Mouse (Mus musculus) erythroblast, adult 5-6 weeks (primary cell): Measurements from ENCODE around the gene Rcc2. TPM values are rescaled to one million over a fixed set of nuclear protein-coding genes. Genes with fewer than 3 reads are reported as not detected.

Experiments used
- ATAC-seq: replicated peaks from 2 replicates; pipeline ENCODE4 v1.8.0; 2016; ENCODE audit warnings: moderate number of reproducible peaks, mild to moderate bottlenecking, moderate TSS enrichment, inconsistent platforms; ENCODE audit not compliant: poor library complexity, low FRiP score, severe bottlenecking
- total RNA-seq, 2 experiments: library from RNA; stranded (forward) in 1 of 2; stranded (reverse) in 1 of 2; fragments of 150-400 nt in 1 of 2; fragments of 200-764, 138-1000 nt in 1 of 2; gene quantifications; 2 replicates each; pipeline versions ENCODE4 v1.2.3 to v1.2.4; 2015 to 2017; ENCODE audit warnings: low replicate concordance in 2 of 2

Rcc2 gene
- total RNA-seq, 2 experiments from 2014 or later: 10.6 to 24.1 TPM

DNA sequence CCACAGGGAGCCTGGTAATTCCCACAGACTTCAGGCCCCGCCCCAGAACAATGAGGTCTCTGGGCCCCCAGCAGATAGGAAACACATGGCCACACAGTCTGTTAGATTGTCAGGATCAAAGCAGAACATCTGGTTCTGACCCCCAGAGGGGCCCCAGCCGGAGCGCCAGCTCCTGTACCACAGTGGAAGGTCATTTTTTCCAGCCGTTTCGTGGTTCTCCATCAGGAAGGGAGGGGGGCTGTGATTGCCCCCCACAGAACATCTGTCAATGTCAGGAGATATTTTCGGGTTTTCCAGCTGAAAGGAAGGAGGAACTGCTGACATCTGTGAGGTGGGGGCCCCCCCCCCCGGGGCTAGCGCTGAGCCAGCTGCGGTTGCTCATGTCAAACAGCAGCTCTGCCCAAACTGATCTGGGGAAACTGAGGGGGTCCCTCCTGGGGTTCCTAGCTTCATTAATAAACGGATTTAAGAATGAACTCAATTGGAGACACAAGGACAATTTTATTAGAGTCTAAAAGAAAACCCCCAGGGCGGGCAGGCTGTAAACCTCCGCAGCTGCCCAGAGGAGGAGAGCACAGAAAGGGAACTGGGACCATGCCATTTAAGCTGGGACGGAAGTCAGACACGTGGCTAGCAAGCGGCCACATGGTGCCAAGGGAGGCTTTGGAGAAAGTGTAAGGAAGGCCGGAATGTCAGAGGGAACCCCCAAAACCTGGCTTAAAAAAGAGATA is 16.0 kb upstream of the Rcc2 start:
- ATAC-seq: 0 out of 2 replicates have a peak, but pooled peaks have one; percentile 36

DNA sequence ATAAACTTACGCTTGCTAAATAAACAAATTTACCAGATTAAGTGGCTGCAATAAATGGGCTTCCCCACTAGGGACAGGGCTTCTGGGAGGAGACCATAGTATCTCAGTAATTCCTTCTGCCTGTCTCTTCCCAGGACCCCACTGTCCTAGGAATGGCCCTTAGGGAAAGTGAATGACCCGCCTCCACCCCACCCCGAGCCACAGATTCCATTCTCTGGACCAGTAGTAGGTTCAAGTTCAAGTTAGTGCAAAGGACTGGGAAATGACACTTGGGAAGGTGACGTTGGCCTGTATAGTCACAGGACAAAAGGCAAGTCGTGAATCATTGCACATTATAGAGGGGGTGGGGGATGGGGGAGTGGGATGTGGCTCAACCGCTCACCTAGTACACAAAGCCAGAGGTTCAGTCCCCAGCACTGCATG is 15.4 kb upstream of the Rcc2 start:
- peak; percentile 49; the same call in 1 of the 2 replicates for ATAC-seq

DNA sequence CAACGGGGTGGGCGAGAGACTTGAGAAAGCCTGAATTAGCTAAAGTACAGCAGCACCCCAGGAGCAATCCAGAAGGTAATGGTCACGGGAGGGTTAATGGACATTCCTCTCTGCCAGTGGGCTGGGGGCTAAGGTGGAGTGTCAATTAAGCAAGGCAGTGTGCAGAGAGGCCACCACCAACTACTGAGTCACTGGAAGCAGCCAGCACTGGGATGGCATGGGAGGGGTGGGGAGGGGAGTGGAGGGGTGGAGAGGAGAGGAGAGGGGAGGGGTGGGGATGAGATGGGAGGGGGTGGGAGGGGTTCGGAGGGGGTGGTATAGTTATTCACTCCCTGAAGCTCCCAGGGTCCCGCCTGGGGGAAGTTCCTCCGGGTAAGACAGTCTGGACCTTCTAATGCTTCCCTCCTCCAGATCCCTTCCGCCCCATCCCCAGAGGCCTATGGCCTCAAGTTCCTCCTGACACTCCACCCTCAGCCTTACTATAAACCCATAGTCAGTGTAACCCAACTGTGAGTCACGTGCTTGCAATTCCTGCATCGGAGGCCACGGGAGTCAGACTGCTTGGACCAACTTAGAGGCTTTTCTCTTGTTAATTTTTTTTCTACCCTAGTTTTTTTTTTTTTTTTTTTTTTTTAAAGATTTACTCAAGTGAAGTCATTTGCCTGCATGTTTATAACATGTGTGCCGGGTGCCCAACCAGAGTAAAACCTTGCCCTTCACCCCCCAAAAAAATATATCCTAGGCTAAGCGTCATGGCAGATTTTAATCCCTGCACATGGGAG is 12.1 kb upstream of the Rcc2 start:
- no peak for ATAC-seq

- no peak for ATAC-seq
These were observed 11.4 kb upstream of the Rcc2 start for GRCm38 (mm10) chr4:140688826-140689425.

DNA sequence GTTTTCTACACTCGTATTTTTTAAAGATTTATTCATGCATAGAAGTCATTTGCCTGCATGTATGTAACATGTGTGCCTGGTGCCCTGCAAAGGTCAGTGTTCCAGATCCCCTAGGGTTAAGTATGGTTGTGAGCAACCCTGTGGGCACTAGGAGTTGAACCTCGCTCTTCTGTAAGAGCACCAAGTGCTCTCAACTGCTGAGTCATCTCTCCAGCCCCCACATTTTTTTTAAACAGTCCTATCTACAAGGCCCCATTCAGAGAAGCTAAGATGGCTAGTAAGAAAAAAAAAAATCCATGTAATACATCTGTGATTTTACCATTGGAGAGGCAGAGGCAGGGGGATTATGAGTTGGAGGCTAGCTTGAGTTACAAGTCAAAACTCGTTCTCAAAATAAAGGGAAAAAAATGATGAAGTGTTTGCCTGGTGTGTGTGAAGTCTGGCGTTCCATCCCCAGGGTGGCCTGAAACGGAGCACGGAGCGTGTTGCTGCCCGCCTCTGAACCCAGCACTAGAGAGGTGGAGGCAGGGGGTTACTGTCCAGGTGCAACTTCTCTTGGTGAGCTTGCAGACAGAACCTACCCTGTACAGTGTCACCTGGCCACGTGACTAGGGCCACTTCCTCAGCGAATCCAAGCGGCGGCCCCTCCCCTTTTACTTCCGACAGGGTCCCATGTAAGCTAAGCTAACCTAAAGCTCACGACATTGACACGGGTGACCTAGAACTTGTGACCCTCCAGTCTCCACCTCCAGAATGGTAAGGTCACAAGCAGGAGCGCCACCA is 10.3 kb upstream of the Rcc2 start:
- peak; percentile 56; the same call in 1 of the 2 replicates for ATAC-seq

- no peak for ATAC-seq
These were observed 8.9 kb upstream of the Rcc2 start for GRCm38 (mm10) chr4:140691481-140691880.

GRCm38 (mm10) chr4:140693513-140693912 is 6.8 kb upstream of the Rcc2 start:
- ATAC-seq: no peak

DNA sequence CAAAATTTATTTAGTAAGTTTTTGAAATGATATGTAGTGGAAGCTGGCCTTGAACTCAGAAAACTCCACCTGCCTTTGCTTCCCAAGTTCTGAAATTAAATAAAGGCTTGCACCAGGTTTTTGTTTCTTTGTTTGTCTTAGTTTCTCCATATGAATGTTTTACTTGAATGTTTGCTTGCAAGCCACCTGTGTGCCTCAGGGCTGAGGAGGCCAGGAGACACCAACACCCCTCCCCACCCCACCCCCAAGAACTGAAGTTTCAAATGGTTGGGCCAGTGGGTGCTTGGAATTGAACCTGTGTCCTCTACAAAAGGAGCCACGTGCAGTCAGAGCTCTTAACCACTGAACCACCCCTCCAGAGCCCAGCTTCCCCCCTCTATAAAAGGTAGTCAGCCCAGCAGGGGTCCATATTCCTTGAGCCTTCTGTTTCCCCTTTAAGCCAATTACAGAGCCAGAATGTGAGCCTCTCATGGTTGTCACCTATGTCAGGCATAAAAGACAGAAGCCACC is 5.7 kb upstream of the Rcc2 start:
- no peak for ATAC-seq

DNA sequence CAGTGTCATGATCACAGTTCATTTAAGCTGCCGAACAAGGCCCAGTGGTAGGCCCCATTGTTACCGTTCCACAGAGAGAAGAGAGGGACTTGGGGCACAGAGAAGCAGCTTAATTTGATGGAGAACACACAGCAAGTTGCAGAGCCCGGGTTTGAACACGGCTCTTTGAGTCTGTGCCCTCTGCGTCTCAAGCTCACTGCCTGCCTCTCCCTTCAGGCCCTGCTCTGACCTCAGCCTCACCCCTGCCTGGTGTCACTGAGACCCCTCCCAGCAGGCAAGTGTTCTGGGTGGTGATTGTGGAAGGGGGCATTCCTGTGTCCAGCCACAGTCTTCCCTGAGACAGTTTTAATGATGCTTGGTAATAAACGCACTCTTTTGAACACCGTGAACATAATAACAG is 5.2 kb upstream of the Rcc2 start:
- ATAC-seq: no peak

GRCm38 (mm10) chr4:140695675-140696585 is 4.4 kb upstream of the Rcc2 start:
- 0 out of 2 replicates have a peak, but pooled peaks have one; percentile 28 for ATAC-seq

DNA sequence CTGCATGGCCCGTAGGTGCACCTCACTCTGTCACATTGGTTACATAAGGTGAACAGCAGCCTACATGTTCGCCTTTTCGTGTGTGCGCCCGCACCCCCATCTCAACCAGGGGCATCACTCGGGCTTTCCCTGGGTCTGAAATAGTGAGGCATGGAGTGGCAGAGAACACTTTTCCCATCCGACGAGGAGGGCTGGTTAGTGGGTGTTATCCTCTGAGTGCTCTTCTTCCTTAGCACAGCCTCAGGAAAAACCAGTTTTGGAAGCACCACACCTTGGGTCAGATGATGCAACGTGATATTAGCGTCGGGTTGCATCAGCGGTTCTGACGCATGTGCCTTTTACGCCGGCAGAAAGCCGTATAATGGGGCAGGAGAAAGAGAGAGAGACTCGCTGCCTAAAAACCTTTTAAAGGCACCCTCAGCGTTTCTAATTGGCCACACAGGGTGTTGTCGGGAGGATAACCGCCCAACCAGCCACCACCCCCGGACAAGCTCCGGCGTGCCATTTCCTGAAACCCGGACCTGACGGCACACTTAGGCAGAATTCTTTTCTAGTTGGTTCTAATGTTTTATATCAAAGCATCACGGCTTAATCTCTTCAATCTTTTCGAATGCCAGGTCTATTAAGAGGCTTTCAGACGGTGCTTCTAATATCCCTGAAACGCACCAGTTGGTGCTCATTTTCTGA is 757 bp upstream of the Rcc2 start:
- ATAC-seq: peak; percentile 73

DNA sequence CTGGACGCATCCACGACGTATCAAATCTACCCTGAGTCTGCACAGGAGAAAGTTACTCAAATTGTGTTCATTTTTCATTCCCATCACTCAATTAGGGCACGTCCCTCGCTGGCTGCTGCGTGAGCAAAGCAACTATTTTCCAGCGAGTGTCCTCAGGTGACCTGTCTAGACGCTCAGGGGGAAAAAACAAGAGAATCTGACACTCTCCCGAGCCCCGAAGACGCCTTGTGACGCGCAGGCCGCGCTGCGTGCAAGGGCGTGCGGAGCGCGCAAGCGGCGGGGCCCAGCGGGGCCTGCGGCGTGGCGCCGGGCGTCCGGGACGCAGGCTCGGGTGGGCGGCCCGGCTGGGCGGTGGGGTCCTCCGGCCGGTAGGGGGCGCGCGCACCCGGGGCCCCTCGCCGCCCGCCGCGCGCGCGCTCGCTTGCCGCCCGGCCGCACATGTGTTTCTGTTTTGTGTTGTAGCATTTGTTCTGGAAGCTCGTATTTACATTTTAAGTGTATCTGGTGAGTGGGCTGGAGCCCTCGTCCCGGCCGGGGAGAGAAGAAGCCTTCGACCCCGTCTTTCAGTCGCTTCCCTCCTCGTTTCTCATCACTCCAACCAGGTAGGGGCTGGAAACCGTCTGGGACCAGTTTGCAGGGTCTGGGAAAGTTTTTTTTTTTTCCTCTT is 841 bp downstream of the Rcc2 start:
- ATAC-seq: peak; percentile 63

DNA sequence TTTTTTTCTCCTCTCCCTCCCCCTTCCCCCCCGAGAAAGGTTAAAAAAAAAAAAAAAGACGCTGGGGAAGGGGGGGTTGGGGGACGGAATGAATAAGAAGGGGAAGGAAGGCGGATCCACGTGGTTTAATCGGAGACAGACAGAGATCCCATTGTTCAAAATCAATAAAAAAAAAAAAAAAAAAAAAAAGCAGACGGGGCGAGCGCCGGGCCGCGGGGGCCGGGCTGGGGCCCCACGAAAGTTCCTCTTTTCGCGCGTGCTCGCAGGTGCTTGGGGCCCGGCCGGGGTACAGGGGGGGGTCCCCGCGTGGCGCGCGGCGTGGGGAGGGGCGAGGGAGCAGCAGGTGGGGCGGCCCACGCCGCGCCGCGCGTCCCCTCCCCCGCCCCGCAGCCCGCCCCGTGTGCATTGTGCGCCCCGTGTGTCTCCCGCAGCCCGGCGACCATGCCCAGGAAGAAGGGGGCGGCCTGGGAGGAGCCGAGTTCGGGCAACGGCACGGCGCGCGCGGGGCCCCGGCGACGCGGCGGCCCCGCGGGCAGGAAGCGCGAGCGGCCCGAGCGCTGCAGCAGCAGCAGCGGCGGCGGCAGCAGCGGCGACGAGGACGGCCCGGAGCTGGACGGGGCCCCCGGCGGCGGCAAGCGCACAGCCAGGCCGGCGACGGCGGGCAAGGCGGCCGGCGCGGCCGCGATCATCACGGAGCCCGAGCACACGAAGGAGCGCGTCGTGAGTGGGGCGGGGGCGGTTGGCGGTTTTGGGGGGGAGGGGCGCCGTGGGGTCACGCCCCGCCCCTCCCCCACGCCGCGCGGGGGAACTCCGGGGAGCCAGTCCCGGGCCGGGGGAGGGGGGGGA is 1.6 kb downstream of the Rcc2 start:
- no peak for ATAC-seq

DNA sequence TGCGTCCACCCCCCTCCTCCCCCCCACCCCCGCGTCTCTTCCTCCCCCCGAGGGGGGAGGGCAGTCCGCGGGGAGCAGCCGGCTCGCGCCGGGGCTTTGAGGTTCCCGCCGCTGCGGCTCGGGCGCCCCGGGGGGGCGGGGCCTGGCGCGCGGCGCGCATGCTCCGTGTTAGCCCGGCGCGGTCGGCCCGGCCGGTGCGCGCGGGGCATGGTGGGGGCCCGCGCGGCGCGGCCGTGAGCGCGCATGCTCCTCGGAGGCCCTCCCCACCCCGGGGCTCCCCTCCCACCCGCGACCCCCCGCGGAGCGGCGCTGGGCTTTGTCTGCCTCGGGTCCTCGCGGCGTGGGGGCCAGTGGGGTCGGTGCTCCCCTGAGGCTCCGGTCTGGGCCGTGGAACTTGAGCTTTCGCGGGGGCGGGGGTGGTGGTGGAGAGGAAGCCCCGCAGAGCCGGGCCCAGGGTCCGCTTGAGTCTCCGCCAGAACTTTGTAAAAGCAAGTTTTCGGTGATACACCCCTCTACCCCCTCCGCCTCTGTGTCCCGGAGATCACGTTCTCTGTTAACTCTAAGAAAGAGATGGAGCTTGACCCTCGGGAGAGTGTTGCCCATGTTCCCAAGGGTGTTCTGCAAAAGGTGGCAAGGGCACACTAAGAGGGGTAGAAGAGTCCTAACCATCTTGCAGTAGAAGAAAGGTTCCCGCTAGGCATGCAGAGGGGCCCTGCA is 2.4 kb downstream of the Rcc2 start:
- ATAC-seq: peak; percentile 51

- no peak for ATAC-seq
These were observed 3.3 kb downstream of the Rcc2 start for GRCm38 (mm10) chr4:140703636-140704035.

DNA sequence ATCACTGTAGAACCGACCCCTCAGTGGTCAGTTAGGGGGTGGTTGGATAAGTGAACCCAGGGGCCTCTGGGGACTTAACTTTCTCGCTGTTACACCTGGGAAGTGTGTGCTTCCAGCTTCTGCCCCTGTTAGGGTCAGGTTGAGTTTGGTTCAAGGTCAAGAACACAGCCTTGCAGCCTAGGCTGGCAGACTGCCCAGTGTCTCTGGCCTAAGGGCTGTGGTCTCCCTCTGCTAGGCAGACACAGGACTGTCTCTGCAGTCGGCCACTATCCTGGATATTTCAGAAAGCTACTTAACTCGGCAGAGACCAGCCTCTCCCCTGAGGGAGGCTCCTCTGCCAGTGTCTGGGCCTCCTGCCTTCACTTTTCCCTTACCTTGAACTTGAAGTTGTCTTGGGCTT is 3.8 kb downstream of the Rcc2 start:
- no peak for ATAC-seq
